Mouse (Mus musculus) G1E (cell line): ENCODE results near the gene Aprt.

Source experiments
- CTCF ChIP-seq: IDR thresholded peaks from 2 replicates; pipeline ENCODE4 v1.5.1; 2012; ENCODE audit warnings: low read depth, low read length, inconsistent platforms, mixed read lengths
- POLR2AphosphoS5 ChIP-seq: IDR thresholded peaks from 2 replicates; pipeline ENCODE4 v1.6.1; 2012; ENCODE audit warnings: low read depth, low read length, inconsistent platforms; ENCODE audit not compliant: insufficient replicate concordance

- TF ChIP-seq CTCF, result no peak
- no peak for TF ChIP-seq POLR2AphosphoS5
These were observed 27.7 kb downstream of the Aprt start for GRCm38 (mm10) chr8:122548891-122549439.
